Mouse (Mus musculus): ENCODE results near the gene Ano6. TPM values are rescaled to one million over a fixed set of nuclear protein-coding genes. Genes with fewer than 3 reads are reported as not detected.

The Ano6 gene
- polyA plus RNA-seq, 1 experiment from 2014 or later = 30.8 TPM

DNA sequence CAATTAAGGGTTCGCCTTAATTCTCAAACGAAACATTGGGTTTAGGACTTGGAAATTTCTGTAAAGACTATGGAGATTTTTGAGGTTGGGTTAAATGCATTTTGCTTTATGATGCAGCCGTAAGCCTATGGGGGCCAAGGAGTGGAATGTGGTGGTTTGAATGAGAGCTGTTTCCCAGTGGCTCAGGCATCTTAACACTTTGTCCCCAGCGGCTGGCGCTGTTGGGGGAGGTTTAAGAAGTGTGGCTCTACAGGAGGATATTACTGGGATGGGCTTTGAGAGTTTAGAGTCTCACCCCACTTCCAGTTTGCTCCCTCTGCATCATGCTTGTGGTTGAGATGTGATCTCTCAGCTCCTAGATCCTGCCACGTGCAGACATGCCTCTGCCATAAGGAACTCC is 131.9 kb downstream of the Ano6 start:
- H3K4me3 ChIP-seq (ENCODE audit: low read depth, low read length) = no peak overlapping the region
- no peaks in the 10 kb centered on the region for H3K27me3 ChIP-seq (ENCODE audit: control insufficient read depth, insufficient read depth, low read length)
- no peak for ATAC-seq (ENCODE audit: low FRiP score)
- 89% methylated on average over 6 of the region's 6 CpGs for WGBS
- no peak for DNase-seq (ENCODE audit: low spot score, missing footprints)
- H3K9ac ChIP-seq (ENCODE audit: low read length) = no peak overlapping the region
- H3K9me3 ChIP-seq (ENCODE audit: control insufficient read depth, low read length) = no peaks in the 10 kb centered on the region
- no peaks in the 10 kb centered on the region for H3K4me1 ChIP-seq (ENCODE audit: control insufficient read depth, insufficient read depth, low read length)
- H3K4me2 ChIP-seq = no peak overlapping the region
- H3K36me3 ChIP-seq (ENCODE audit: control insufficient read depth, insufficient read depth, low read length) = no peaks in the 10 kb centered on the region
- no peak overlapping the region for H3K27ac ChIP-seq (ENCODE audit: low read depth, low read length)

DNA sequence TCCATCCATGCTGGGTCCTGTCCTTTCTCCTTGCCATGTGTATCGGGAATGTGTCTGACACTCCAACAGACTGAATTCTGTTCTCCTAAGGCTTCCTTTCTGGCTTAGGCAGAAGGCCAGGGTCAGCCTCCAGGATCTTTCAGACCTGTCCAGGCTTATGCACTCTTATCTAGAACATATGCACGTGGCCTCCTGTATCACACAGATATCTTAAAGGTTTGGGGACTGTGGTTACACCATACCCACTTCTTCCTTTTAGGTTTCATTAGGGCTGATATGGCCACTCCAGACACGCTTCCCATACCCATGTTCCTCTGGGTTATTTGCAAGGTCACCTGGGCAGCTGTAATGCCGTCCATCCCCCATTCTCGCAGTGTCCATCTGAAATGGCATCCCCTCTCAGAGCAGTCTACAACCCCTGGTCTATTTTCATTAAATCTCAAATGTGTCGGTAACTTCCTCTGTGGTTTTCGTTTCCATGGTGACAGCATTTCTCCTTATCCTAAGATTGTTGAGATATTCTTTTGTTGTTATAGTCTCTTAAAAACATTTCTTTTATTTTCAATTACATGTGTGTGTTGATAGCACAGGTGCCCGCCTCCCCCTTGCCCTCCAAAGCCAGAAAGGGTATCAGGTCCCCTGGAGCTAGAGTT is 134.8 kb downstream of the Ano6 start:
- DNase-seq (ENCODE audit: low spot score, missing footprints) = no peak
- ATAC-seq (ENCODE audit: low FRiP score) = no peak
- H3K4me3 ChIP-seq (ENCODE audit: low read depth, low read length) = no peak overlapping the region
- 90% methylated on average over 8 of the region's 8 CpGs for WGBS
- 0 out of 2 replicates have a peak, but pooled peaks cover 3% of the 10 kb centered on the region for H3K36me3 ChIP-seq (ENCODE audit: control insufficient read depth, insufficient read depth, low read length)
- H3K27ac ChIP-seq (ENCODE audit: low read depth, low read length) = no peak overlapping the region
- no peaks in the 10 kb centered on the region for H3K27me3 ChIP-seq (ENCODE audit: control insufficient read depth, insufficient read depth, low read length)
- no peak overlapping the region for H3K4me2 ChIP-seq
- H3K9ac ChIP-seq (ENCODE audit: low read length) = no peak overlapping the region
- no peaks in the 10 kb centered on the region for H3K9me3 ChIP-seq (ENCODE audit: control insufficient read depth, low read length)
- H3K4me1 ChIP-seq (ENCODE audit: control insufficient read depth, insufficient read depth, low read length) = no peaks in the 10 kb centered on the region

DNA sequence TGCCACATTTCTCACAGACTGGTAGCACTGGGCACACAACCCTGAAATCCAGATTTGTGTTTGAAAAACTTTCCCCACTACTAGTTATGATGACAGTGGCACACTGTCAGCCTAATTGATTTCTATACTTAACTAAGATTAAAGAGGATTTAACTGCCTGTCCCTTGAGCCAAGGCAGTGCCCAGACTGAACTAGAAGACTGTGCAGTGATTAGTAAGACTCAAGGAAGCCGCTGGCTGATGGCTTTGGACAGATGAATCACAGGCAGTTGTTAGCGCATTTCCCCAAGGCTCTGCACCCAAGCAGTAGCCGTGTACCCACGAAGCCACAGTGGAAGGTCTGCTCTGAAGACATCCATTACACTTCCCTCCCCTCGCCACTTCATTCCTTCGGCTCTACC is 138.4 kb downstream of the Ano6 start:
- 89% methylated on average over 6 of the region's 6 CpGs for WGBS
- Histone ChIP-seq H3K4me1 (ENCODE audit: control insufficient read depth, insufficient read depth, low read length) (no peaks in the 10 kb centered on the region), H3K36me3 (ENCODE audit: control insufficient read depth, insufficient read depth, low read length) (0 out of 2 replicates have a peak, but pooled peaks cover 3% of the 10 kb centered on the region), H3K4me2 (no peak overlapping the region), H3K27ac (ENCODE audit: low read depth, low read length) (no peak overlapping the region), H3K4me3 (ENCODE audit: low read depth, low read length) (no peak overlapping the region), H3K9ac (ENCODE audit: low read length) (no peak overlapping the region), H3K9me3 (ENCODE audit: control insufficient read depth, low read length) (no peaks in the 10 kb centered on the region), H3K27me3 (ENCODE audit: control insufficient read depth, insufficient read depth, low read length) (no peaks in the 10 kb centered on the region)
- ATAC-seq (ENCODE audit: low FRiP score) (no peak), DNase-seq (ENCODE audit: low spot score, missing footprints) (no peak)

DNA sequence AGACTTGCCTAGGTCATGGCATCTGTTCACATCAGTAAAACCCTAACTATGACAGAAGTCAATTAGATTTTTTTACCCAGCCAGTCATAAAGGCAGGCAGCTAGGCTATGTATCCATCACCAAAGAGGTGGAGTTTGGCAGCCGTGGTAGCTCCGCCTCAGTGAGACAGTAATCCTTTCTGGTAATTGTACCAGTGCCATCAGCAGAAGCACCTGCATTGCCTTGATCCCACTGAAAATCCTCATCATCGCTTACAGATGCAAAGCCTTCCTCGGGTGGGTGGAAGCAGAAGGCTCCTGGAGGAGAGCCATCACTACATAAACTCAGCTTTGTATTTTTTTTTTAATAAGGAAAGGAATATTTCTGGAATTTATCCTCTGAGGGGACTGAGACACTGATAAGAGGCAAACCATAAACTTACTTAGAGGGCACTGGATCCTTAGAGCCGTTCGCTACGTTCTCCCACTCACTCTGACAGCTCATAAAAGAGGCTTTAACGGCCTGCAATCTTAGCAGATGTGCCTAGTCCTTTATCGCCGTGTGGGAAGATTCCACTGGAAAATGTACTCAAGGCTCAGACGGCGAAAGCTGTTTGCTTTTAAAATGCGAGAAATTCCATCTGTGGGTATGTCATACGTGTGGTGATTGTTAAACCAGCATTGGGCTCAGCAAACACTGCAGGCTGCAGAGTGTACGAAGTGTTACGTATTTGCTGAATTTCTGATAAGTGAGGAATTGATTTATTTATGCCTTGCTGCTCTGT is 140.6 kb downstream of the Ano6 start:
- Histone ChIP-seq H3K4me3 (ENCODE audit: low read depth, low read length) (no peak overlapping the region), H3K9me3 (ENCODE audit: control insufficient read depth, low read length) (no peaks in the 10 kb centered on the region), H3K9ac (ENCODE audit: low read length) (no peak overlapping the region), H3K4me1 (ENCODE audit: control insufficient read depth, insufficient read depth, low read length) (no peaks in the 10 kb centered on the region), H3K4me2 (no peak overlapping the region), H3K27ac (ENCODE audit: low read depth, low read length) (no peak overlapping the region), H3K27me3 (ENCODE audit: control insufficient read depth, insufficient read depth, low read length) (no peaks in the 10 kb centered on the region), H3K36me3 (ENCODE audit: control insufficient read depth, insufficient read depth, low read length) (0 out of 2 replicates have a peak, but pooled peaks cover 3% of the 10 kb centered on the region)
- ATAC-seq (ENCODE audit: low FRiP score) = no peak
- 83% methylated on average over 16 of the region's 16 CpGs for WGBS
- no peak for DNase-seq (ENCODE audit: low spot score, missing footprints)

DNA sequence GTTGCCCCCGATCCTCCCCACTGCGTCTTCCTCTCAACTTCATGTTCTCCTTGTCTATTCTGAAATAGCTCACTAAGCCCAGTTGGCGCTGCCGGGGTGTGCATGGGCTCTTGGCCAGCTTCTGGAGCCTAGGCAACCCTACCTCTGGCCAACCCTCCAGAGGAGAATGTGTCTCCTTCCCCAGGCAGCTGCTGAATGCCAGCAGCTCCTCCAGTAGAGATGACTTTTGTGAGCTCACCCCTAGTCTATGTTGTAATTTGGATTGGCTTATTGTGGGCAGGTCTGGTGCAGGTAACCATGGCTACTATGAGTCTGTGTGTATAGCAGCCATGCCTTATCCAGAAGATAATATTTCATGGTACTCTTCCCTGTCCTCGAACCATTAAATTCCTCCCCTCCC is 141.7 kb downstream of the Ano6 start:
- Histone ChIP-seq H3K4me2 (no peak overlapping the region), H3K27ac (ENCODE audit: low read depth, low read length) (no peak overlapping the region), H3K4me1 (ENCODE audit: control insufficient read depth, insufficient read depth, low read length) (no peaks in the 10 kb centered on the region), H3K4me3 (ENCODE audit: low read depth, low read length) (no peak overlapping the region), H3K27me3 (ENCODE audit: control insufficient read depth, insufficient read depth, low read length) (no peaks in the 10 kb centered on the region), H3K9me3 (ENCODE audit: control insufficient read depth, low read length) (no peaks in the 10 kb centered on the region), H3K36me3 (ENCODE audit: control insufficient read depth, insufficient read depth, low read length) (0 out of 2 replicates have a peak, but pooled peaks cover 3% of the 10 kb centered on the region), H3K9ac (ENCODE audit: low read length) (no peak overlapping the region)
- no peak for ATAC-seq (ENCODE audit: low FRiP score)
- WGBS = 92% methylated on average over 5 of the region's 5 CpGs
- no peak for DNase-seq (ENCODE audit: low spot score, missing footprints)

DNA sequence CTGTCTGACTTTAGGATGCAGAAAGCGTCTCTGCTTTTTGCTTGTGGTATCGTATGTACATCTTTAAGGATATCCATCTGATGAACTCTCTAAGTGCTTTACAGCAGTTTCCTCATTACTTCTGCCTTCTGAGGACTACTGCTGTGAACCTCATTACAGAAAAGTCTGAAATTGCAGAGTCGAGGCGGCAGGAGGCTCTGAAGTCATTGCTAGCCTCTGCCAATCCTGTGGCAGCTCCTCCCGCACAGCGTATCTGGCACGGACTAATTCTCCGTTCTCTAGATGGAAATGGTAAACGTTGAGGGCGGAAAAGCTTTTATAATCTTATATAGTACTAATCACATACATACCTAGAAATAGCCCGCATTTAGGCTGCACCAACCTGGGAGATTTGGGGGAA is 144.5 kb downstream of the Ano6 start:
- H3K9ac ChIP-seq (ENCODE audit: low read length) = no peak overlapping the region
- DNase-seq (ENCODE audit: low spot score, missing footprints) (no peak), ATAC-seq (ENCODE audit: low FRiP score) (no peak)
- H3K36me3 ChIP-seq (ENCODE audit: control insufficient read depth, insufficient read depth, low read length) = peaks cover 2% of the 10 kb centered on the region; the same call in 1 of the 2 replicates
- no peak overlapping the region for H3K4me2 ChIP-seq
- H3K4me3 ChIP-seq (ENCODE audit: low read depth, low read length) = no peak overlapping the region
- 93% methylated on average over 11 of the region's 11 CpGs for WGBS
- H3K27me3 ChIP-seq (ENCODE audit: control insufficient read depth, insufficient read depth, low read length) = no peaks in the 10 kb centered on the region
- H3K4me1 ChIP-seq (ENCODE audit: control insufficient read depth, insufficient read depth, low read length) = no peaks in the 10 kb centered on the region
- no peak overlapping the region for H3K27ac ChIP-seq (ENCODE audit: low read depth, low read length)
- no peaks in the 10 kb centered on the region for H3K9me3 ChIP-seq (ENCODE audit: control insufficient read depth, low read length)

DNA sequence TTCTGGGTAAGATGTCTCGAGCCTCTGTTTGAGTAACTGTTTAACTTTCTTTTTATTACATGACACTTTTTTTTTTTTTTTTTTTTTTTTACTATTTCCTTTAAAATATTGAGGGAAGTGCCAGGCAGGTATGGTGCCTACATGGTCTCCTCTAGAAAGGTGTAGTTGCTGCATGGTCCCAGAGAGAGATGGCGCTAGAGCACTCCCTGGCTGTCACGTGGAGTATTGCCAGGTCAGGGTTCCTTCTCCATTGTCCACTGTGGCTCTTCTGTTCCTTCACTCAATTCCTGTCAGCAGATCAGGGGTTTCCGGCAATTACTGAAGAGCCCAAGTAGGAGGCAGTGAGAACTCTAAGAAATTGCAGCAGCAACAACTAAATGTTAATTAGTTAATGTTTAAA is 152.8 kb downstream of the Ano6 start:
- no peaks in the 10 kb centered on the region for H3K27me3 ChIP-seq (ENCODE audit: control insufficient read depth, insufficient read depth, low read length)
- no peaks in the 10 kb centered on the region for H3K9me3 ChIP-seq (ENCODE audit: control insufficient read depth, low read length)
- H3K4me3 ChIP-seq (ENCODE audit: low read depth, low read length) = no peak overlapping the region
- ATAC-seq (ENCODE audit: low FRiP score) = no peak
- H3K4me1 ChIP-seq (ENCODE audit: control insufficient read depth, insufficient read depth, low read length) = 0 out of 2 replicates have a peak, but pooled peaks cover 2% of the 10 kb centered on the region
- no peak overlapping the region for H3K4me2 ChIP-seq
- H3K36me3 ChIP-seq (ENCODE audit: control insufficient read depth, insufficient read depth, low read length) = peaks cover 2% of the 10 kb centered on the region; the same call in 1 of the 2 replicates
- no peak for DNase-seq (ENCODE audit: low spot score, missing footprints)
- no peak overlapping the region for H3K27ac ChIP-seq (ENCODE audit: low read depth, low read length)
- WGBS = 62% methylated on average over 4 of the region's 4 CpGs
- no peak overlapping the region for H3K9ac ChIP-seq (ENCODE audit: low read length)

DNA sequence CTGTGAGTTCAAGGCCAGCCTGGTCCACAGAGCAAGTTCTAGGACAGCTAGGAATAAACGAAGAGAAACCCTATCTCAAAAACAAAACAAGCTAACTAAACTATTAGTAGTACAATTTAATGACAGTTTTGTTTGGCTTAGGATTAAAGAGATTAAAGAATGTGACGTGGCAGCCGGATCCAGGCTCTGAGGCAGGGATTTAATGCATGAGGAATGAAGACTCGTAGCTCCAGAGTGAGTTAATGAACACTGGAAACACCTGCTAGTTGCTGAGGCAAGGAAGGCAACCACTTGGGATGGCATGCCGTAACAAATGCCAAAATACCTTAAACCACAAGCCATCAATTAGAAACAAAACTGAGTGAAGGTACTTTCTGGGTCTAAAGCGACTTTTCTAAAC is 153.7 kb downstream of the Ano6 start:
- no peaks in the 10 kb centered on the region; the same call in 1 of the 2 replicates for H3K36me3 ChIP-seq (ENCODE audit: control insufficient read depth, insufficient read depth, low read length)
- no peak overlapping the region for H3K4me2 ChIP-seq
- 0 out of 2 replicates have a peak, but pooled peaks cover 2% of the 10 kb centered on the region for H3K4me1 ChIP-seq (ENCODE audit: control insufficient read depth, insufficient read depth, low read length)
- H3K27ac ChIP-seq (ENCODE audit: low read depth, low read length) = no peak overlapping the region
- ATAC-seq (ENCODE audit: low FRiP score) (no peak), DNase-seq (ENCODE audit: low spot score, missing footprints) (no peak)
- H3K9ac ChIP-seq (ENCODE audit: low read length) = no peak overlapping the region
- 74% methylated on average over 6 of the region's 6 CpGs for WGBS
- H3K9me3 ChIP-seq (ENCODE audit: control insufficient read depth, low read length) = no peaks in the 10 kb centered on the region
- H3K4me3 ChIP-seq (ENCODE audit: low read depth, low read length) = no peak overlapping the region
- no peaks in the 10 kb centered on the region for H3K27me3 ChIP-seq (ENCODE audit: control insufficient read depth, insufficient read depth, low read length)

DNA sequence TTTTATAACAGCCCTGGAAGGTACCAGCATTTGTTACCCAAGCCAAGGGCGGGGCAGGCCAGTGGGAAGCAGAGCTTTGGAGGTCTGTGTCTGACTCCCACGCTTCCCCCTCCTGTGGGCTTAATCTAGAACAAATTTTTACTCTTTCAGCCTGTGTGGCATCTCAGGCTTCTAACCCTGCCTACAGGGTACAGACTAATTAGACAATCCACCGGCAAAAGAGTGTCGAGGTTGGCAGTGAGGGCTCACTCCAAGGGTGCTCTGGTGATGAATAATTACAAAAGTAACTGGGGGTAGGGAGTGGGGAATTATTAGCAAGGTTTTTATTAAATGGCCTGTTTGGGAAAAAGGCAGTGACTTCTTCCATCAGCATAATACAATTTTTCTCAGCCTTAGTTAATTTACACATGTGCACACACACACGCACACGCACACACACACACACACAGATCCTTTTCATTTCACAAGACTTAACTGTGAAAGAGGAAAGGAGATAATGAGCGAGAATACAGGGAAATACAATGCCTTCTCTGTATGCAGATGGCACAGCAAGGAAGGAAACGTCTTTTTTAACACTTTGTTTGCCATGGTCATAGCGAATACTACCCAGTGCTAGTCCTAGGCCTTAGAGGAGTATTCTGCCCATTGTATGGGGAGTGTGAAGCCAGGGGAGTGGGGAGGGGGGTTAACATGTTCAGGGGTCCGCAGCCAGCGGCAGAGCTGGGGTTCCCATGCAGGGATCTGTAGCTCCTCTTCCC is 155.5 kb downstream of the Ano6 start:
- no peaks in the 10 kb centered on the region for H3K27me3 ChIP-seq (ENCODE audit: control insufficient read depth, insufficient read depth, low read length)
- no peak for DNase-seq (ENCODE audit: low spot score, missing footprints)
- no peak overlapping the region for H3K4me3 ChIP-seq (ENCODE audit: low read depth, low read length)
- no peak for ATAC-seq (ENCODE audit: low FRiP score)
- H3K4me2 ChIP-seq = no peak overlapping the region
- H3K36me3 ChIP-seq (ENCODE audit: control insufficient read depth, insufficient read depth, low read length) = no peaks in the 10 kb centered on the region; the same call in 1 of the 2 replicates
- 0 out of 2 replicates have a peak, but pooled peaks cover 2% of the 10 kb centered on the region for H3K4me1 ChIP-seq (ENCODE audit: control insufficient read depth, insufficient read depth, low read length)
- no peak overlapping the region for H3K27ac ChIP-seq (ENCODE audit: low read depth, low read length)
- H3K9ac ChIP-seq (ENCODE audit: low read length) = no peak overlapping the region
- 73% methylated on average over 11 of the region's 11 CpGs for WGBS
- no peaks in the 10 kb centered on the region for H3K9me3 ChIP-seq (ENCODE audit: control insufficient read depth, low read length)
